Mouse (Mus musculus): ENCODE results near the gene Cox4i2.
A peak's percentile ranks its signal among the peaks of the same experiment; 100 is the strongest.

Gene Cox4i2

DNA sequence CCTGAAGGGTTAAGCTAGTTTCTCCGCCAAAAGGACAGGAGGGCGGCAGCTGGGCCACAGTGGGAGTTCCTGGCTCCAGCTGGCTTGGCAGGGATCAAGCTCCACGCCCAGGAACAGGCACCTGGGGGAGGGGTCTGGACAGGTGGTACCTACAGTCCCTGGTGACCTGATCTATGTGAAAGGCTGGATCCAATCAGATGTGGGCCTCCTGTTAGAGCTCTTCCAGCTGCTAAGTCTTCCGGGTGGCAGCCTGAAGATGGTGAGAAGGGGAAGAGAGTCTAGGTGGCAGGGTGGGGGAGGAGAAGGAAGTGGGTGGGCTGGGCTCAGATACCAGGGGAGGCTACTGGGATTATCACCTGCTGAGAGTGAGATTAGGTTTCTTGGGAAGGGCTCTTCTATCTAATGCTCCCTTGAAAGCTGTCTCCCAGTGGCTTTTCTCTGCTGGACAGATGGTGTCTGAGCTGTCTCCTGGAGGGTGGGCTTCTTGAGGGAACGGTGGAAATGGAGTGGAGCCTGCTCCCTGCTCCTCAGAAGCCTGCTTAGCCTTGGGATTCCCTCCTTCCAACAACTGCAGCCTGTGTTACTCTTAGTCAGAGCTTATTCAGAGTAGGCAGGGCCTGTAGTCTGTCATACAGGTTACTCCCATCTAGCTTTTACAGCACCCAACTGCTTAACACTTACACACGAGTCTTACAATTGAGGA lies 50.6 kb downstream of the Cox4i2 start:
- no peak for DNase-seq

DNA sequence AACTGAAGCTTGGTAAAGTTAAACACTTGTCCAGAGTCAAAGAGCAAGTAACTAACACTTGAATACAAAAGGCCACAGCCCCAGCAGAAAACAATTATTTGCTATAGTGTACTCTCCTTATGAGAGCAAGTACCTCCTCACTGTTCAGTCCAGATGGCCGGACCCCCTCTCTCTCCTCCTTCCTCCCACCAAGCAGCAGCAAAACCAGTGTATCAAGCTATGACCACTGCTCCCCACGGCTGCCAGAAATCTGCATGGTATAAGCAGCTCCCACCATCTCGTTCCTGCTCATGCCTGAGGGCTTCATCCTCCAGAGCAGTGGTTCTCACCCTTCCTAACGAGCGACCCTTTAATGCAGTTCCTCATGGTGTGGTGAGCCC lies 51.1 kb downstream of the Cox4i2 start:
- DNase-seq, result no peak

DNA sequence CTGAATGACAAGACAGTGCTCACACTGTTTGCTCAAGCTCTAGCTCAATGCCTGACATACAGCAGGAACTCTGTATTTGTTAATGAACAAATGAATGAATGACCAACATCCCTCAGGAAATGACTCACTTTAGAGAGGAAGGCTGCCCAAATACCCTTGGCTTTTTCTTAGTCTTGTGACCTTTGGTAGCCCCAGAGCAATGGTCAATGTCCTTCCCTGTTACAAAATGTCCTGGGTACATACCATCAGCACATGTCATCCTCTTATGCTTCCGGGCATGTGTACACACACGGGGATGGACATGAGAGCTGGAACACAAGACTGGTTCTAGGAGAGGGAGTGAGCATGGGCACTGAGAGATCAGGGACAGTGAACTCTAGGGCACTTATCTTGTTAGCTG lies 52.1 kb downstream of the Cox4i2 start:
- no peak for DNase-seq

DNA sequence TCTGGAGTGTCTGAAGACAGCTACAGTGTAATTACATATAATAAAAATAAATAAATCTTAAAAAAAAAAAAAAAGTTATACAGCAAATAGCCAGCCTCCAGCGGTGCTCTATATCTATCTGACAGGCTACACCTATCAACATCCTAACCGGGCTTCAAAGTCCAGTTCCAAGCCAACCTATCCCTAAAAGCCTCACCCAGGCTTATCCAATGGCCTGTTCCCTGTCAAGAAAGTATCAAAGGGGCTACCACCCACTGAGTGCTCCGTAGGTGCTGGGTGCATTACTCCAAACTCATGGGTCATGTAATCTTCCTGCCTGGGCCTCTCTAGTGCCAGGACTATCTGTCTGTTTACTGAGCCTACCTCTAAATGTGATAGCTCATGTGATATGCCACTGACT lies 54.2 kb downstream of the Cox4i2 start:
- no peak for DNase-seq

DNA sequence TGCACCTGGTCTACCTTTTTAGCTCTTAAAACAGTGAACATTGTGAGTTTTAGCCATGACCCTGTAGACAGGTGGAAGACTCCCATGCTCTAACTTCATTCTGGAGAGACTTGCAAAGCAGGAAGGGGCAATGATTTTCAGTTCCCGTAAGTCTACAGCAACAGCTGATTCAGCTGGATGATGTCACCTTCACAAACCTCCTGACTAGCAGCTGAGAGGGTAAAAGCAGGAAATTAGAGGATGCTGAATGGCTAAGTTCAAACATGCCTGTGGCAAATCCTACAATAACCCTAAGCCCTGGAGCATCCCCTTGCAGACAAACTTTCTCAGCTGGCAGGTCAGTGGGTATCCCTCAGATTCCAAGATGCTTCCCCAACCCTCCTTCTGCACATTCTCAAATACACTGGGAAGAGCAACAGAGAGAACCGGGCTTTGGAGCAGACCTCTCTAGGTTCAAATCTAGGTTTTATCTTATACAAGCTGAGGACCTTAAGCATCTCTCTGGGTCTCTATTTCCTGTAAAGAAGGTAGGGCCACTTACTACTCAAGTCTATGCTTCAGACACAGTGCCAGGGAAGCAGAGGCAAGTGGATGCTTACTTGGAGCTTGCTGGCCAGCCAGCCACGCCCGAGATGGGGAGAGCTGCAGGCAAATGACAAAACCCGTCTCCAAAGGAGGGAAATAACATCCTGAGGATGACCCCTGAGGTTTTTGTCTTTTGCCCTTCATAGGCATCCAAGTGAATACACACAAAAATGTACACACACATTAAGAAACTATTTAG lies 56.4 kb downstream of the Cox4i2 start:
- peak; percentile 41 to 45 for DNase-seq

DNA sequence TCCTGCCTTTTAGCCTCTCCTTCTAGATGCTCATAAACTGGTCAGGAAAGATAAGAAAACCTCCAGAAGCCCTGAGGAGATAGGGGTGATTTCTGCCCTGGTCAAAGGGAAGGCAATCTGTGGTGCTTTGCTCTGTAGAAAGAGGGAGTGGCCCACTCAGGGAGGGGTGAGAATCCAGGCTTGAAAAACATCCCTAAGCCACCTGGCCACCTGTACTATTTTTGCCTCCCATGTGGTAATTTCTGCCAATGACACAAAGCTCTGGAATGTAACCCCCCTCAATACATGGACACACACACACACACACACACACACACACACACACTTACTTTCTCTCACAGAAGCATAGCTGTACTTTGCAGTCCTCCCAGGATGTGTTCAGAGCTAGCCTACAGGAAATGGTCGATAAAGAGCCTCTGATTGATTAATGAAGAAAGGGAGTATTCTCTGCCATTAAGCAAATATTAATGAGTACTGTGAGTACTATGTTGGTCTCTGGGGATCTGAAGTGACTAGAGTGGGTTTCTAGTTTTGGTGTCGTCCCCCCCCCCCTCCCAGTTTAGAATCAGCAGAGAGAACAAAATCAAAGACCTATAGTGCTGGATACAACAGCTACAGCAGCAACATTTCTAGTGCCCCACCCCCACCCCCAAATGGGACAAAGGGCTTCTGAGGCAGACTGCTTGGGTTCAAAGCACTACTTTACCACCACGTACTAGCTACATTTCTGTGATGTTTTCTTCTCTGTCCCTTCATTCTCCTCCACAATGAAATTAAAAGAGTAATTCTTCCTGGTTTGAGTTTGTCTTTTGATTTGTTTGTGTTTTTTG lies 57.6 kb downstream of the Cox4i2 start:
- no peak for DNase-seq

DNA sequence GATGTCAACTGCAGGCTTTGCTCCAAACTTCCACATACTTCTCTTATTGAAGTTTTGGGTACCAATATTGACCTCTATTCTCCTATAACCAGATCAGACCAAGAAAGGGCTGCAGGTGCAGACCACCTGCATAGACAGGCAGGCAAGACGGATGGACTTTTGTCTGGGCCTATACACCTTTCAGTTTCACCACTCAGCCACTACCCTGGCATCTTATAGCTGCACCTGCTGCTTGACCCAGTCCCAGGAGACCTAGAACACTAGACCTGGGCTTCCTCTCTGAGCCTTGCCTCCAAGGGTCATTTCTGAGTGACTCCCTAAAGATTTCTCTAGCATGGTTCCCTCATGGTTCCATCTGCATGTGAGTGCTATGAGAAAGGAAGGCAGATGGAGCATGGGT lies 59.3 kb downstream of the Cox4i2 start:
- DNase-seq, result no peak

DNA sequence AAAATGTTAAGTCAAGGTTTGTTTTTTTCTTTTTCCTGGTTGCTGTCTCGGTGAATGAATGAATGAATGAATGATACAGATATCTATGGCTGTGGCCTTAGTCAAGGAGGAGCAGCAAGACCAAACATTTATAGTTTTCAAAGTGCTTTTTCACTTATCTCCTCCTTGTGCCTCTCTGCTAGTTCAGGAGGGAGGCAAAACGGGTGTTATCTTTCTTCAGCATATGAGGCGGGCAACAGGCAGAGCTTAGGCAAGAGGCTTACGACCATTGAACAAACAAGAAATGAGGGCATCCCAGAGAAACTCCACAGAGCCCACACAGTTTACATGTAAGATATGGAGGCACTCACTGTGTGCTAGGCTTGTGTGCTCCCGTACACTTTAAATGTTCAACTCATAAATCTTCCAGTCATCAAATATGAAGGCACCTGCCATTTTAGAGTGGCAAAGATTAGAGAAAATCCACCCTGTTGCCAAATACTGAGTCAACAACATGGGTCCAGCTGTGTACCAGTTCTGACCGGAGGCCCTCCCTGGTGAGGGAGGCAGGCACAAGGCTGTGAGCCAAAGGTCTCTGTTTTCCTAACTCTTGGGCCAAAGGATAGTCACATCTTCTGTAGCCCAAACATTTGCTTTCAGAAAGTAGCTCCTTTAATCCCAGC lies 60.4 kb downstream of the Cox4i2 start:
- no peak for DNase-seq

Measured in B cell, adult 2 months (primary cell).